Mouse (Mus musculus) lung, embryonic 16.5 days (tissue): ENCODE measurements at regions not wholly inside any gene's neighbourhood (a gene's known extent, or its start where the extent isn't known, plus 50 kb on each side); places are given as distances from the start of the nearest gene placed in this dataset.

ENCODE experiments used
- ATAC-seq: fragments of 200-750 bp; cut with Nextera tagmentation; 2 replicates; pipeline ENCODE4 v1.8.0; 2017; ENCODE audit warnings: low read depth, mild to moderate bottlenecking, moderate library complexity
- H3K27ac ChIP-seq: fragments of 300-500 bp; sonication (generic); 2 replicates; pipeline ENCODE4 v1.5.1; 2014; ENCODE audit warnings: mild to moderate bottlenecking, control low read depth, low read length
- H3K27me3 ChIP-seq: fragments of 300-500 bp; sonication (generic); 2 replicates; pipeline ENCODE4 v1.6.1; 2014; ENCODE audit warnings: low read depth, low read length, mixed read lengths; ENCODE audit not compliant: control insufficient read depth, insufficient read depth
- H3K36me3 ChIP-seq: fragments of 300-500 bp; sonication (generic); 2 replicates; pipeline ENCODE4 v1.6.1; 2014; ENCODE audit warnings: low read length; ENCODE audit not compliant: control insufficient read depth, insufficient read depth
- H3K4me1 ChIP-seq: fragments of 300-500 bp; sonication (generic); replicated peaks from 2 replicates; pipeline ENCODE4 v1.6.1; 2014; ENCODE audit warnings: low read length, mixed read lengths; ENCODE audit not compliant: control insufficient read depth, insufficient read depth
- H3K4me2 ChIP-seq: fragments of 300-500 bp; sonication (generic); 2 replicates; pipeline ENCODE4 v1.6.1; 2014; ENCODE audit warnings: low read depth, low read length, control low read depth
- H3K4me3 ChIP-seq: fragments of 300-500 bp; sonication (generic); 2 replicates; pipeline ENCODE4 v1.5.1; 2014; ENCODE audit warnings: mild to moderate bottlenecking, low read length, control low read depth
- H3K9ac ChIP-seq: fragments of 300-500 bp; sonication (generic); 2 replicates; pipeline ENCODE4 v1.6.1; 2014; ENCODE audit warnings: low read length, control low read depth
- H3K9me3 ChIP-seq: fragments of 300-500 bp; sonication (generic); 2 replicates; pipeline ENCODE4 v1.6.1; 2016; ENCODE audit warnings: low read length; ENCODE audit not compliant: control insufficient read depth
- WGBS: fragments of 180-500 bp; shearing (Covaris S2); extraction: QIAGEN DNeasy Blood & Tissue Kit; methylation state at CpG from one replicate; pipeline ENCODE4 v1.1.7; 2014; 5-methylcytosine and 5-hydroxymethylcytosine counted together

DNA sequence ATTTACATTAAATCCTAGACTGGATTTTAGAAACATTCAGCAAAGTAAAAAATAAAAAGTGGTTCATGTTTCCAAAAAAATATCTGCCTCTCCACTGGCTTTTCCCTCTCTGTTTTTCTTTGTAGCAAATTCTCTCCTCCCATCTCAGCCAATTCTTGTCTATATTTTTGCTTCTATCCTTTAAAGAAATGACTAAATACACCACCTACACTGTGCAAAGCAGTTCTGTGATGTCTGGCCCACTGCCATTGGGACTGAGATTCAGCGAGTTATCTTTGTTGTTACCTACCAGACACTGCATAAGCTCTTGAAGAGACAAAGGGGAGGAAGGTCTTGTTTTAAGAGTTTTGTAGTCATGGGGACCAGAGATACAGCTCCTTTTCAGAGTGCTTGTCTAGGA lies 835.8 kb upstream of the Klhl29 start:
- 63% methylated on average over 1 of the region's 1 CpGs for WGBS
- ATAC-seq, result no peak
- Histone ChIP-seq H3K27ac (no peak overlapping the region), H3K4me3 (no peak overlapping the region), H3K27me3 (no peaks in the 10 kb centered on the region), H3K9ac (no peak overlapping the region), H3K36me3 (no peaks in the 10 kb centered on the region), H3K4me1 (no peaks in the 10 kb centered on the region), H3K4me2 (no peak overlapping the region), H3K9me3 (no peaks in the 10 kb centered on the region)

DNA sequence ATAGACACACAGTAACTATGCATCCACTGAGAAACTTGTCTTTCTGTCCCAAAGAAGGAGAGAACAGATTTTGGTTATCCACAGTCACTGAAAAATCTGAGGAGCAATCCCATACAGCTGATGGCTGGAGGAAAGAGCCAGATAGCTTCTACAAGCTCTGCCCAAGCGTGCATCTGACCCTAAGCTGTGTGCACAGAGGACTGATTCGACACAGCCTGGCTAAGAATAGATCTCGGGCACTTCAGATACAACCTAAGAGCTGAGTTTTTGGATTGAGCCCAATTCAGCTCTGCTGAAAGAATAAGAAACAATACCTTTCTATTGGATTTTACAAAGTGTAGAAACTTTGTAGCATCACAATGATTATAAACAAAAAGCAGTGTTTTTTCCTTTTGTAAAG lies 813.8 kb upstream of the Klhl29 start:
- 40% methylated on average over 3 of the region's 3 CpGs for WGBS
- Histone ChIP-seq H3K4me1 (no peaks in the 10 kb centered on the region), H3K36me3 (no peaks in the 10 kb centered on the region), H3K9me3 (no peaks in the 10 kb centered on the region), H3K27ac (no peak overlapping the region), H3K4me3 (no peak overlapping the region), H3K27me3 (no peaks in the 10 kb centered on the region), H3K4me2 (no peak overlapping the region), H3K9ac (no peak overlapping the region)
- ATAC-seq, result no peak

DNA sequence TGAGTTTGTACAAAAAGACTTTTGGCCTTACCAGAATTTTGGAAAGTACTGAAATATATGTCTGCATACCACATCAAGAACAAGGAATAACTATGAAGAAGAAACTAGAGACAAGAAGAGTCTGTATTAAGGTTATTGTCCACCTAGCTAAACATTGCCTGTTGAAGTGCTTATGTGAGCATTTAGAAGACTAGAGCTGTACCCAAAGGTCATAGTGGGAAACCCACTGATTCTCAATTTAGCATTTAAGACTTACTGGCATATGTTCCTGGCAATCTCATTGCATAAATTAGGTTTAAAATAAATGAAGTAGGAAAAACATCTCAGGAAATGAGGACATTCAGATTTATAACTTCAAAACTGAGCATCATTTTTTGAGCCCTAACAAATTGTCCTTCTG lies 793.3 kb upstream of the Klhl29 start:
- Histone ChIP-seq H3K4me2 (no peak overlapping the region), H3K4me1 (no peaks in the 10 kb centered on the region), H3K36me3 (no peaks in the 10 kb centered on the region), H3K9me3 (no peaks in the 10 kb centered on the region), H3K27me3 (no peaks in the 10 kb centered on the region), H3K9ac (no peak overlapping the region), H3K27ac (no peak overlapping the region), H3K4me3 (no peak overlapping the region)
- no peak for ATAC-seq

DNA sequence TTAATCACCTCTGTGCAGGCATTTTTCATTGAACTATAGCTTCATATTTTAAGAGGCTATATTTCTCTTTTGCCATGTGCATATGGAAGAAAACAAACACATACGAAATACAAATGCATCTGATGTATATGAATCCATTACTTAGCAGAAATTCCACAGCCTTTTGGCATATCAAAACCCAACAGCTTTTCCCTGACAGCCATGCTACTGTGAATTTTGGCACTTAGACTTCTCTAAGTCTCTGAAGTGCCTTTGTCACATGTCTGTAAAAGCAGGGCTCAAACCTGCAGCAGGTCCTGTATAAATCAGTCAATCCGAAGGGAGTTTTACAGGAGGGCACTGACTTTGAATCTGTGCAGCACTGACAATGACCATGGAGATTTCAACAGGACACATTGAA lies 778.8 kb upstream of the Klhl29 start:
- H3K27ac ChIP-seq, result no peak overlapping the region
- no peaks in the 10 kb centered on the region for H3K36me3 ChIP-seq
- no peak overlapping the region for H3K4me3 ChIP-seq
- ATAC-seq, result no peak
- H3K4me1 ChIP-seq, result no peaks in the 10 kb centered on the region
- H3K4me2 ChIP-seq, result no peak overlapping the region
- H3K9ac ChIP-seq, result no peak overlapping the region
- 67% methylated on average over 2 of the region's 2 CpGs for WGBS
- no peaks in the 10 kb centered on the region for H3K9me3 ChIP-seq
- H3K27me3 ChIP-seq, result no peaks in the 10 kb centered on the region

DNA sequence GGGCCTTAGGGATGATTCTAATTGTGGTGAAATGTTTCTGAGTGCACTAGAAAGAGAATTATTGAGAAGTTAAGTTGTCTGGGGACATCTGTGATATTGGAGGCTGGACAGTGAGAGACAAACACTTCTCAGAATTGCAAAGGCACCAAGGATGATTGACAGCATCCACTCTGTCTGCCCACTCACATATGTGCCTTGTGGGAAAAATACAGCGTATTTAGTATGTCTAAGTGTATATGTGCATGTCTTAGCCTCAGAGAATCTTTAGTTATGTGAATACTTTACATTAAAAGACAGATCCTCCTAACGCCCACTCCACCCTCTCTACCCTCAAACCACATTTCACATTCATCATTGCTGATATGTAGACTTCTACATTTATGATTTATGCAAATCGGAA lies 776.0 kb upstream of the Klhl29 start:
- Histone ChIP-seq H3K4me1 (no peaks in the 10 kb centered on the region), H3K27me3 (no peaks in the 10 kb centered on the region), H3K9ac (no peak overlapping the region), H3K4me3 (no peak overlapping the region), H3K27ac (no peak overlapping the region), H3K9me3 (no peaks in the 10 kb centered on the region), H3K4me2 (no peak overlapping the region), H3K36me3 (no peaks in the 10 kb centered on the region)
- ATAC-seq, result no peak
- WGBS, result 79% methylated on average over 3 of the region's 3 CpGs

DNA sequence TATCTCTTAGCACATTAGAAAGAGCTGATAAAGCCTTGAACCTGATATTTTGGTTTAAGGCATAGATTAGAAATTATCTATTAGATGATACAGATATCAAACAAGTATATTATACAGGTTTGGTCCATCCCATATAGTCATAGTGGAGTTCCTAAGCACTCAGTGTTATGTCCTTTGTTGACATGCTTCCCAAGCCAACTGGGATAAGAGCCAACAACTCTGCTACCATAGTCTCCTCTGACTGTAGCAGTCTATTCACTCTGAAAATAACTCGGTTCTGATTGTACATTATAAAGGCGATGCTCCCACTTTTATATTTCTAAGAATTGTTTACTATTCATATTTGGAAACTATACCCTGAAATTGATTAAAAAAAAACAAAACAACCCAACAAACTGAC lies 757.0 kb upstream of the Klhl29 start:
- ATAC-seq, result no peak
- H3K4me1 ChIP-seq, result no peaks in the 10 kb centered on the region
- no peak overlapping the region for H3K9ac ChIP-seq
- H3K4me2 ChIP-seq, result no peak overlapping the region
- H3K9me3 ChIP-seq, result no peaks in the 10 kb centered on the region
- H3K27ac ChIP-seq, result no peak overlapping the region
- no peak overlapping the region for H3K4me3 ChIP-seq
- WGBS, result 81% methylated on average over 2 of the region's 2 CpGs
- H3K36me3 ChIP-seq, result no peaks in the 10 kb centered on the region
- H3K27me3 ChIP-seq, result no peaks in the 10 kb centered on the region

DNA sequence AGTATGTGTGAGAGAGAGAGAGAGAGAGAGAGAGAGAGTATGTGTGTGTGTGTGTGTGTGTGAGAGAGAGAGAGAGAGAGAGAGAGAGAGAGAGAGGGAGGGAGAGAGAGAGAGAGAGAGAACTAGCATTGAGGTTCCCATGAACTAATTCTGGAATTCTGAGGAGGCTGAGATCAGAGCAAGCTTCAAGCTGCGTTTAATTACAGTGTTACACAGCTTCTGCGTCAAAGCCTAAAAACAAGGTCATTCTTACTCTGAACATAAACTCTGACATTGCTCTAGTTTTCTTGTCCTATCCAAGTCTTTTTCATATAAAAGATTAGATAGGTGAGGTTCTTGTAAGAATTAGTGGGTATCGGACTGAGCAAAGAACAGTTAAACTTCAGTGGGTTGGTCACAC lies 744.1 kb upstream of the Klhl29 start:
- no peaks in the 10 kb centered on the region for H3K36me3 ChIP-seq
- H3K4me1 ChIP-seq, result no peaks in the 10 kb centered on the region
- no peak overlapping the region for H3K4me2 ChIP-seq
- H3K27me3 ChIP-seq, result no peaks in the 10 kb centered on the region
- no peak overlapping the region for H3K4me3 ChIP-seq
- WGBS, result 77% methylated on average over 3 of the region's 3 CpGs
- no peaks in the 10 kb centered on the region for H3K9me3 ChIP-seq
- no peak overlapping the region for H3K27ac ChIP-seq
- no peak overlapping the region for H3K9ac ChIP-seq
- no peak for ATAC-seq

DNA sequence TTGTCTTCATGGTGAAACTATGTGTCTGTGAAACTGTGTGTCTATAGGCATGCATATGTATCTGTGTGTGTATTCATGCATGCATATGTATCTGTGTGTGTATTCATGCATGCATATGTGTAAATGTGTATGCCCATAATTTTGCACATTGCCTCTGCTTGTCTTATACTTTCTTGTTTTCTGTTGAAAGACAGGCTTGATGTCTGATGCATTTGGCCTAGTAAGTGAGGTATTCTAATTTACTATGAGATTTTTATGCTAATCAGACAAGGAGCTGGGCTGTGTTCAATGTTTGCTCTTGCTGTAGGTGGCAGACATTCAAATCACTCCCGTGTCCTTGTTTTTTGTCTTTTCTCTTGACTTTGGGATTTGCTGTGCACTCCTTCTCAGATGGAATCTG lies 739.8 kb upstream of the Klhl29 start:
- H3K4me2 ChIP-seq, result no peak overlapping the region
- H3K9me3 ChIP-seq, result no peaks in the 10 kb centered on the region
- H3K36me3 ChIP-seq, result no peaks in the 10 kb centered on the region
- ATAC-seq, result no peak
- no peaks in the 10 kb centered on the region for H3K4me1 ChIP-seq
- H3K27ac ChIP-seq, result no peak overlapping the region
- H3K9ac ChIP-seq, result no peak overlapping the region
- H3K27me3 ChIP-seq, result no peaks in the 10 kb centered on the region
- H3K4me3 ChIP-seq, result no peak overlapping the region
- WGBS, result 69% methylated on average over 1 of the region's 1 CpGs

DNA sequence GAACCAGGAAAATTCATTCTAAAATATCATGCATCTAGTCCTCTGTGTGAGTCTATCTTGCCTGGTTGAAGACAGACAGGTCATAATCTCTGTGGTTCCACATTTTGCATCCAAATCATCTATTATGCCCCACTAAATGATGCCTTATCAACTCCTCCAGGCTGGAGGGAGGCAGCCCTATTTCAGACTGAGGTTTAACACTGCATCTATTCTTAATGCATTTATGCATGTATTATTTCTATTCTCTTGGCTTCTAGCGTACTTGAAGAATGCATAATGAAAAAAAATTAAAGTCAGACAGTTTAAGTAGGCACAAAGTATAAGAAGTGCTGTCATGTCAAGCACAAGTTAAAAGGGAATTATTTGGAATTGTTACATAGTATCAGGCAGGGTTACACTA lies 721.8 kb upstream of the Klhl29 start:
- H3K27ac ChIP-seq, result no peak overlapping the region
- no peaks in the 10 kb centered on the region for H3K27me3 ChIP-seq
- ATAC-seq, result no peak
- WGBS, result 61% methylated on average over 1 of the region's 1 CpGs
- no peak overlapping the region for H3K9ac ChIP-seq
- H3K36me3 ChIP-seq, result no peaks in the 10 kb centered on the region
- no peaks in the 10 kb centered on the region for H3K4me1 ChIP-seq
- no peak overlapping the region for H3K4me2 ChIP-seq
- H3K4me3 ChIP-seq, result no peak overlapping the region
- H3K9me3 ChIP-seq, result no peaks in the 10 kb centered on the region

DNA sequence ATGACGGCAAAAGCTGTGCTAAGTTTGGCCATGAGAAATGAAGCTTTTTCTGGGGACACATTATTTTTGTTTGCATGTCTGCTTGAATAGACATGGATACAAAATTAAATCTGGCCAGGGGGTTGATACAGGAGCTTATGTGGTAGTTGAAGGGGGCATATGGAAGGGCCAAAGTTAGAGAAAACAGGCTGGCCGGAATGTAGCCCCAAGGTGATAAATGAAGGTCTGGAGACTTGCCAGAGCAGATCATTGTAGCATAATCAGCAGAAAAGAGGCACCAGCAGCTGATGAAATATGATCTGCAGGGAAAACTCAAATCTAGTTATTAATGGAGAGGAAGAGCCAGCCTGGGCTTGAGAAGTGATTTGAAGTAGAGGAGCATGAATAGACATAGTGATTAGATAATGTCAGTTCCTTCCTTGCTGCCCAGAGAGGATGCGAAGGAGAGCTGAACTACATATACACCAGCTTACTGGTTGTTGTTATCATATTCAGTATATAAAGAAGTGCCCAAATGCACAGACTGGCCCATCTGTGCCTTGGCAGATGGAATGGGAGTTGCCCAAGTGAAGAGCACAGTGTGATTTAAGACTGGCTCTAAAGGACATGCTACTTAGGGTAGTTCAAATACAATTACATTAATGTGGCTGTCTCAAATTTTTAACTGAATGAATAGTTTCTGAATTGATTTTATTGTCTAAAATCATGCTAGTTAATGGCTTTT lies 712.3 kb upstream of the Klhl29 start:
- WGBS, result 45% methylated on average over 3 of the region's 3 CpGs
- H3K4me1 ChIP-seq, result no peaks in the 10 kb centered on the region

More for the DNA sequence above, 712.3 kb upstream of the Klhl29 start:
- H3K36me3 ChIP-seq, result no peaks in the 10 kb centered on the region
- no peak overlapping the region for H3K27ac ChIP-seq
- no peak overlapping the region for H3K4me3 ChIP-seq
- no peaks in the 10 kb centered on the region for H3K9me3 ChIP-seq
- no peaks in the 10 kb centered on the region for H3K27me3 ChIP-seq
- H3K4me2 ChIP-seq, result no peak overlapping the region
- H3K9ac ChIP-seq, result no peak overlapping the region
- ATAC-seq, result no peak
